Mouse (Mus musculus) thymus, postnatal 10 days (tissue): ENCODE measurements around the gene Rab5b.
"Not testable (repeated sequence)": the region's sequence is repeated elsewhere in the genome, so short reads cannot be mapped to it uniquely, and the experiment has no call there.

ENCODE experiments used
- DNase-seq, 2 experiments: peaks; one replicate each; pipeline ENCODE4 v3.0.0; 2021; ENCODE audit warnings: low spot score in 2 of 2

The Rab5b gene

DNA sequence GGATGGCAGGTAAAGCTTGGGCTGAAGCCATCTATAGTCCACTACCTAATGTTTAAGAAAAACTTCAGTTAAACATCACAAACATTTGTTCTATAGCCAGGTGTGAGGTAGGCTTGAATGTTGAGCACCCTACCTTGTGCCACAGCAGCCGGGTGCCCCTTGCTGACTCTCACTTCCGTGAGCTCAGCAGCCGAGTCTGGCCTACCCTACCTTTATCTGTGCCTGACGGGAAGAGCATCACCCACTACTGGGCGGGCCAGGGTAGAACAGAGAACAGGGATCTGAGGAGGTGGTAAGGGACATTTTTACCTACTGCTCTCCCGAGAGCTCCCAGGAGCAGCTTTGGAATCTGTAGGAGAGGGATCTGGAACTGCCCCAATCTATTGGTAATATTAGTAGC, 53.3 kb downstream of the Rab5b start:
- DNase-seq = no peak

DNA sequence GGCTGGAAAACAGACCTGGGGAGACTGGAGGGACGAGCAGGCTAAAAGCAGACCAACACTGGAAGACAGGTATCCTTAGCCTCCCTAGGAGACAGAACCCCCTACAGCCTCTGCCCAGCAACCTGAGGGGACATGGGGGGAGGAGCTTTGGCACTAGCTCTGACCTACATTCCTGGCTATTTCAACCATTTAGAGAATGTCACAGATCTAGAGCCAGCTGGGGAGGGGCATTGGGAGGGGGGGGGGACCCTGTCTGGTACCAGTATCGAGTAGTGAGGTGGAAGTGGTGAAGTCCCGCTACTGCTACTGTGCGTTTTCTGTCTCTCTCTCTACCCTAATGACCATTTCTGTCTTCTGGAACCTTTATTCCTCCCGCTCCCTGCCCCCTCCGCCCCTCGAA, 54.2 kb downstream of the Rab5b start:
- DNase-seq = no peak

DNA sequence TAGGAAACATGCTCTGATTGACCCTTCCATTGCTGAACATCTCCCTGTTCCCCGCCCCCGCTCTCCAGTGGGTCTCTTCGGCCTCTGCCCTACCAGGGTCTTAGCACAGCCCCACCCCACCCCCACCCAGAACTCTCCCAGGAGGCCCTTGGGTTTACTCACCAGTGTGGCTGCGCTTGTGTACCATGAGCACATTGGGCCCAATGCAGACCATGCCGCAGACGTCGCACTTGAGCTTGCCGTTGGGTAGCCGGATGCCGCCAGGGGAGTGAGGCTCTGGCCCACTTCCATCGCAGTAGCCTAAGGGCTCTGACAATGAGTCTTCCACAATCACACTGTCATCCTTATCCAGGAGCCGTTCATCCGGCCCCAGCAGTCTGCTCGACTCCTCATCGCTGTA, 55.2 kb downstream of the Rab5b start:
- no peak for DNase-seq

DNA sequence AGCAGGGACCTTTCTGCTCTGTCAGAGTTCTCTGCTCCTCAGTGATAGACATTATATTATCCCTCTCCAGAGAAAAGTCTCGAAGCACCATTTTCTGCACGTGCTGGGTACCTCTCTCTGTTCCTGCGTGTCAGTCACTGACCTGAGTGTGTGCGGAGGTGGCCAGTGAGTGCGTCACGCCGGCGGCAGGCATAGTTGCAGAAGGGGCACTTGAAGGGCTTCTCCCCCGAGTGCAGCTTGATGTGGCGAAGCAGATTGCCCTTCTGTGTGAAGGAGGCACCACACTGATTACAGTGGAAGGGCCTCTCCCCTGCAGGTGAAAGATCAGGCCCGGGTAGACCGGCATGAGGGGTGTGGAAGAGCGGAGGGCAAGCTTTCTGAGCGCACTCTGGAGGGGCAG, 56.1 kb downstream of the Rab5b start:
- no peak for DNase-seq

DNA sequence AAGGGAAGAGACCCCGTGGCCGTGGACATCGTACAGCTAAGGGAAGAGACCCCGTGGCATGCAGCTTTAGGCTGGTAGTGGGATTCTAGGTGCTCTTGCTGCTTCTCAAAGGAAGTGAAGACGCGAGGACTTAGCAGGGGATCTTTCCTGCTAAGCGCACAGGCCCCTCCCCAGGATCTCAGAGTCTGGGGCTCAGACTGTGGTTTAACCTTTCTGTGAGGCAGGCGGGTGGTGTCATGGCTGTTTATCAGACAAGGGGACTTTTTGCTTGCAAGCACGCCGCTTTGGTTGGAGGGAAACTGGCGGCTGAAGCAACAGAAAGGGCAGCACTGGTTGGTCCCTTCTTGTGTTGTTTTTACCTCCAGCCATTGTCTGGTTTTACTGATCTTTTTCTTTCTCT, 59.1 kb downstream of the Rab5b start:
- DNase-seq = peak; percentile 72 to 74

DNA sequence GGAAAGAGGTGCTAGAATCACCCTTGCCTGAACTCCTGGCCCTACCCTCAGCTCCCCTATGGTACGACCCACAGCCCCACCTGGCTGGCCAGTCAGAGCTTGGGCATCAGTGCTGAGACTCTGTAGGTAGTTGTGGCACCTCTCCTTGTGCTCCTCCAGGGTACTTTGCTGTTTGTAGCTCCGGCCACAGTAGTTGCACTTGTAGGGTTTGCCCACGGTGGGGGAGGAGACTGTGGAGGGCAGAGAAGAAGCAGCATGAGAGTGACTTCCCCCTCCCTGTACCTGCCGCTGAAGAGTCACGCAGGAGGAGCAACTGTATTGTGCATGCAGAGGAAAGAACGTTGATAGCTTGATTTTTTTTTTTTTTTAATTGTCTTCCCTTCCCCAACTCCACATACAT, 59.5 kb downstream of the Rab5b start:
- DNase-seq = peak; percentile 46 to 53

DNA sequence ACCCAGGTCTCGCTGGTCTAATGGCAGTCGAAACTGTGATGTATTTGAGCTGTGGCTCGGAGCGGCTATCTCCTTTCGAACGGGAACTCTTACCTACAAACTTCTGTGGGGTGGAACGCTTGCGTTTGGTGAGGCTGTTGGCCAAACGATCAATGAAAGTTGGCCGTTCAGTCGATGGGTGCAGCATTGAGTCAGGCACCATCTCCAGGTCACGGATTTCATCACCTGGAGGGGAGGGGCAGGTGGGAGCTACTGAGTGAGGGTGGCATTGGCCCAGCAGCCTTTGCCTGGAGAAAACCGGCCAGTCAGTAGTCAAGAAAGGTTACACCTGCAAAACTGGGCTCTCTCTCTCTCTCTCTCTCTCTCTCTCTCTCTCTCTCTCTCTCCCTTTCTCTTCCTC, 60.4 kb downstream of the Rab5b start:
- DNase-seq = no peak

DNA sequence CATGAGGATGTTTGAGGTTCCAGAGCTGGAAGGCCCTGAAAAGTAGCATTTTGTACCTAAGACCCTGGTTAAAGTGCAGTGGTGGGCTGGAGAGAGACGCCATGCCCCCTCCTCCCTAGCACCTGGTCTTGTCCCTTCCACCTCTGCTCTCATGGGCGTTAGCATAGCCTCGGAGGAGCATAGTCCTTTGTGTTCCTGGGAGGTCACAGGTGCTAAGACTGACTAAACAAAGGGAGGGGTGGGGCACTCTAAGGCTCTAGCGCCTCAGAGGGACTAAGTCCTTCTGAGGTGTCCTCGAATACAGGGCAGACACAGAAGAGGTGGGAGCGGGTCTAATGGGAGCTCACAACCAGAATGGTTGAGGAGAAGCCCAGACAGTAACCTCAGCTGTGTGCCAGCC, 64.5 kb downstream of the Rab5b start:
- DNase-seq = no peak

DNA sequence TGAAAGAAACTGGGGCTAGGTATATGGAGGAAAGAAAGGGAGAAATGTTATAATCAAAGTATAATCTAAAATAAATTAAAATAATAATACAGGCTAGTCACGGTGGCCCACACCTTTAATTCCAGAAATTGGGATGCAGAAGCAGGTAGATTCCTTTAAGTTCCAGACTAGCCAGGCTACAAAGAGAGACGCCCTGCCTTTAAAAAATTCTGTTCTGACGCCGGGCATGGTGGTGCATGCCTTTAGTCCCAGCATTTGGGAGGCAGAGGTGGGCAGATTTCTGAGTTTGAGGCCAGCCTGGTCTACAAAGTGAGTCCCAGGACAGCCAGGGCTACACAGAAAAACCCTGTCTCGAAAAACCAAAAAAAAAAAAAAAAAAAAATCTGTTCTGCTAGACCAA, 65.8 kb downstream of the Rab5b start:
- not testable (repeated sequence) for DNase-seq

DNA sequence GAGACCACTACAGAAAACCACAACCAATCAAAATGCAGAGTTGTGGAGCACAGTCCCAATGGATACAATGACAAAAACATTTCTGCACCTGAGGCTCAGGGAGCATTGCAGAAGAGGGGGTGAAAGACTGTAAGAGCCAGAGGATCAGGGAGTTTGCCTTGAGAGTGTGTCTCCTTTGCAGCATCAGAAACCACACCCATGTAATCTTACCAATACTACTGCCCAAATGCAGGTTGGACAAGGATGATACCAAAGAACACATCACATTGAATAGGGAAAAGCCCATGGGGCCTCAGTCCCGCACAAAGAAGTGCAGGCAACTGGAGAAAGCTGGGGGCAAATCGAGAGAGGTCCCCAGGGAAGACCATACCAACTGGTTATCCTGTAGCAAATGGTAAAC, 66.3 kb downstream of the Rab5b start:
- DNase-seq = no peak

DNA sequence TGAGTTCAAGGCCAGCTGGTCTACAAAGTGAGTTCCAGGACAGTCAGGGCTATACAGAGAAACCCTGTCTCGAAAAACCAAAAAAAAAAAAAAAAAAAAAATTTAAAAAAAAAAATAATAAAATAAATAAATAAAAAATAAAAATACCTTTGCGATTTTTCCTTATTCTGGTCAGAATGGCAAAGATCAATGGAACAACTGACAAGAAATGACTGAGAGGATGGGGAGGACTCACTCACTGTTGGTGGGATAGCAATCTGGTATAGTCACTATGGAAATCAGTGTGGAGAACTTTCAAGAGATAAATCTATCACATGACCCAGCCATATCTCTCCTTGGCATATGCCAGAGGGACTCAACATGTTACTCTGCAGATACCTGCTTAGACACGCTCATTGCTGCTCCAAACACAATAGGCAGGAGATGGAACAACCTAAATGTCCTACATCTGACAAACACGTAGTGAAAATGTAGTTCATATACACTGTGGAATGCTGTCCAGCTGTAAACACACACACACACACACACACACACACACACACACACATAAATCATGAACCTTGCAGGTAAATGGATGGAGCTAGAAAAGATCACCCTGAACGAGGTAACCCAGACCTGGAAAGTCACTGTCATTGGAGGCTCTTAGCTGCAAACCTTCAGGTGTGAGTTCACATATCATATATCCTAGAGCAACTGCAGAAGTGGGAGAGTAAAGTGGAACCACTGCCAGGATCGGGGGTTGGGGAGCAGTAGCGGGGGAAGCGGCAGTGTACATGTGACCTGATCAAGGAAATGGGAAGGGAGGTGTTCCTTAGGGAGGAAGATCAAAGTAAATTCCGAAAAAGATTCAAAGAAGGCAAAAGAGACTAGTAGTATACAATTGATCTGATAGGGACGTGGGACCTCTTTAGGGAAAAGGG, 68.4 kb downstream of the Rab5b start:
- DNase-seq = no peak
